Mouse (Mus musculus): ENCODE data around the gene Tnrc6b. TPM values are rescaled to one million over a fixed set of nuclear protein-coding genes. Genes with fewer than 3 reads are reported as not detected.
A peak's percentile ranks its signal among the peaks of the same experiment; 100 is the strongest.

The Tnrc6b gene
- polyA plus RNA-seq, 1 experiment from 2014 or later: 11.5 TPM

GRCm38 (mm10) chr15:80800201-80800600 lies 89.1 kb downstream of the Tnrc6b start:
- H3K4me3 ChIP-seq (ENCODE audit: inconsistent target): peak overlapping the region; percentile 70
- H3K27ac ChIP-seq: peak overlapping the region; percentile 84
- H3K79me2 ChIP-seq (ENCODE audit: inconsistent target): peaks cover 66% of the 10 kb centered on the region
- no peaks in the 10 kb centered on the region for H3K36me3 ChIP-seq (ENCODE audit: inconsistent target)
- 53% methylated on average over 3 of the region's 3 CpGs for WGBS (ENCODE audit: missing documents)

- Histone ChIP-seq H3K79me2 (ENCODE audit: inconsistent target) (peaks cover 72% of the 10 kb centered on the region), H3K36me3 (ENCODE audit: inconsistent target) (no peaks in the 10 kb centered on the region), H3K27ac (0 out of 2 replicates have a peak overlapping the region, but pooled peaks have one; percentile 84), H3K4me3 (ENCODE audit: inconsistent target) (peak overlapping the region; percentile 70; the same call in 1 of the 2 replicates)
- 21% methylated on average over 4 of the region's 4 CpGs for WGBS (ENCODE audit: missing documents)
These were observed 89.7 kb downstream of the Tnrc6b start for GRCm38 (mm10) chr15:80800765-80801164.

GRCm38 (mm10) chr15:80801597-80801996 lies 90.5 kb downstream of the Tnrc6b start:
- peaks cover 80% of the 10 kb centered on the region for H3K79me2 ChIP-seq (ENCODE audit: inconsistent target)
- WGBS (ENCODE audit: missing documents): 57% methylated on average over 1 of the region's 1 CpGs
- no peak overlapping the region for H3K4me3 ChIP-seq (ENCODE audit: inconsistent target)
- no peaks in the 10 kb centered on the region for H3K36me3 ChIP-seq (ENCODE audit: inconsistent target)
- H3K27ac ChIP-seq: no peak overlapping the region

GRCm38 (mm10) chr15:80807162-80807561 lies 96.0 kb downstream of the Tnrc6b start:
- Histone ChIP-seq H3K27ac (no peak overlapping the region), H3K79me2 (ENCODE audit: inconsistent target) (peaks cover 100% of the 10 kb centered on the region), H3K36me3 (ENCODE audit: inconsistent target) (no peaks in the 10 kb centered on the region), H3K4me3 (ENCODE audit: inconsistent target) (no peak overlapping the region)
- 88% methylated on average over 5 of the region's 5 CpGs for WGBS (ENCODE audit: missing documents)

GRCm38 (mm10) chr15:80810226-80810625 lies 99.1 kb downstream of the Tnrc6b start:
- no peaks in the 10 kb centered on the region for H3K36me3 ChIP-seq (ENCODE audit: inconsistent target)
- H3K79me2 ChIP-seq (ENCODE audit: inconsistent target): peaks cover 96% of the 10 kb centered on the region
- no peak overlapping the region for H3K27ac ChIP-seq
- 90% methylated on average over 3 of the region's 3 CpGs for WGBS (ENCODE audit: missing documents)
- H3K4me3 ChIP-seq (ENCODE audit: inconsistent target): no peak overlapping the region

- Histone ChIP-seq H3K79me2 (ENCODE audit: inconsistent target) (peaks cover 96% of the 10 kb centered on the region), H3K4me3 (ENCODE audit: inconsistent target) (no peak overlapping the region), H3K36me3 (ENCODE audit: inconsistent target) (no peaks in the 10 kb centered on the region), H3K27ac (no peak overlapping the region)
- WGBS (ENCODE audit: missing documents): 5% methylated on average over 4 of the region's 4 CpGs
These were observed 101.7 kb downstream of the Tnrc6b start for GRCm38 (mm10) chr15:80812840-80813239.

GRCm38 (mm10) chr15:80814792-80815191 lies 103.7 kb downstream of the Tnrc6b start:
- H3K4me3 ChIP-seq (ENCODE audit: inconsistent target): no peak overlapping the region
- no peak overlapping the region for H3K27ac ChIP-seq
- H3K36me3 ChIP-seq (ENCODE audit: inconsistent target): no peaks in the 10 kb centered on the region
- 32% methylated on average over 7 of the region's 7 CpGs for WGBS (ENCODE audit: missing documents)
- peaks cover 96% of the 10 kb centered on the region for H3K79me2 ChIP-seq (ENCODE audit: inconsistent target)

GRCm38 (mm10) chr15:80822276-80822675 lies 111.2 kb downstream of the Tnrc6b start:
- Histone ChIP-seq H3K4me3 (ENCODE audit: inconsistent target) (no peak overlapping the region), H3K79me2 (ENCODE audit: inconsistent target) (peaks cover 100% of the 10 kb centered on the region), H3K27ac (no peak overlapping the region), H3K36me3 (ENCODE audit: inconsistent target) (0 out of 2 replicates have a peak, but pooled peaks cover 7% of the 10 kb centered on the region)
- WGBS (ENCODE audit: missing documents): 100% methylated on average over 1 of the region's 1 CpGs

GRCm38 (mm10) chr15:80831170-80831569 lies 120.1 kb downstream of the Tnrc6b start:
- 88% methylated on average over 3 of the region's 3 CpGs for WGBS (ENCODE audit: missing documents)
- H3K36me3 ChIP-seq (ENCODE audit: inconsistent target): no peaks in the 10 kb centered on the region
- H3K4me3 ChIP-seq (ENCODE audit: inconsistent target): no peak overlapping the region
- H3K79me2 ChIP-seq (ENCODE audit: inconsistent target): peaks cover 100% of the 10 kb centered on the region
- H3K27ac ChIP-seq: no peak overlapping the region

GRCm38 (mm10) chr15:80832808-80833207 lies 121.7 kb downstream of the Tnrc6b start:
- 54% methylated on average over 3 of the region's 3 CpGs for WGBS (ENCODE audit: missing documents)
- Histone ChIP-seq H3K79me2 (ENCODE audit: inconsistent target) (peaks cover 100% of the 10 kb centered on the region), H3K27ac (no peak overlapping the region), H3K4me3 (ENCODE audit: inconsistent target) (no peak overlapping the region), H3K36me3 (ENCODE audit: inconsistent target) (no peaks in the 10 kb centered on the region)

GRCm38 (mm10) chr15:80836246-80836645 lies 125.1 kb downstream of the Tnrc6b start:
- Histone ChIP-seq H3K4me3 (ENCODE audit: inconsistent target) (no peak overlapping the region), H3K79me2 (ENCODE audit: inconsistent target) (peaks cover 100% of the 10 kb centered on the region), H3K36me3 (ENCODE audit: inconsistent target) (no peaks in the 10 kb centered on the region), H3K27ac (no peak overlapping the region)
- WGBS (ENCODE audit: missing documents): 71% methylated on average over 3 of the region's 3 CpGs

GRCm38 (mm10) chr15:80838836-80839235 lies 127.7 kb downstream of the Tnrc6b start:
- 95% methylated on average over 4 of the region's 4 CpGs for WGBS (ENCODE audit: missing documents)
- H3K79me2 ChIP-seq (ENCODE audit: inconsistent target): peaks cover 100% of the 10 kb centered on the region
- no peaks in the 10 kb centered on the region for H3K36me3 ChIP-seq (ENCODE audit: inconsistent target)
- H3K4me3 ChIP-seq (ENCODE audit: inconsistent target): no peak overlapping the region
- no peak overlapping the region for H3K27ac ChIP-seq

- Histone ChIP-seq H3K79me2 (ENCODE audit: inconsistent target) (peaks cover 100% of the 10 kb centered on the region), H3K27ac (no peak overlapping the region), H3K4me3 (ENCODE audit: inconsistent target) (no peak overlapping the region), H3K36me3 (ENCODE audit: inconsistent target) (no peaks in the 10 kb centered on the region)
- 78% methylated on average over 9 of the region's 9 CpGs for WGBS (ENCODE audit: missing documents)
These were observed 128.7 kb downstream of the Tnrc6b start for GRCm38 (mm10) chr15:80839653-80840420.

GRCm38 (mm10) chr15:80844262-80844661 lies 133.1 kb downstream of the Tnrc6b start:
- Histone ChIP-seq H3K36me3 (ENCODE audit: inconsistent target) (no peaks in the 10 kb centered on the region), H3K4me3 (ENCODE audit: inconsistent target) (no peak overlapping the region)
- 67% methylated on average over 1 of the region's 1 CpGs for WGBS (ENCODE audit: missing documents)

GRCm38 (mm10) chr15:80844926-80845325 lies 133.8 kb downstream of the Tnrc6b start:
- Histone ChIP-seq H3K79me2 (ENCODE audit: inconsistent target) (peaks cover 96% of the 10 kb centered on the region), H3K36me3 (ENCODE audit: inconsistent target) (no peaks in the 10 kb centered on the region), H3K4me3 (ENCODE audit: inconsistent target) (no peak overlapping the region), H3K27ac (no peak overlapping the region)
- 95% methylated on average over 2 of the region's 2 CpGs for WGBS (ENCODE audit: missing documents)

More at GRCm38 (mm10) chr15:80844262-80844661, 133.1 kb downstream of the Tnrc6b start:
- Histone ChIP-seq H3K79me2 (ENCODE audit: inconsistent target) (peaks cover 96% of the 10 kb centered on the region), H3K27ac (no peak overlapping the region)

All from macrophage (primary cell).